Mouse (Mus musculus): Measurements from ENCODE around the gene Slfn9. TPM values are rescaled to one million over a fixed set of nuclear protein-coding genes. Genes with fewer than 3 reads are reported as not detected.
A peak's percentile ranks its signal among the peaks of the same experiment; 100 is the strongest.
"Not testable (repeated sequence)": the region's sequence is repeated elsewhere in the genome, so short reads cannot be mapped to it uniquely, and the experiment has no call there.

Gene Slfn9
- polyA plus RNA-seq, 1 experiment from 2014 or later: 21.3 TPM

- no peak for ATAC-seq (ENCODE audit: insufficient read depth, low FRiP score)
- Histone ChIP-seq H3K4me2 (ENCODE audit: low read depth, low read length) (no peak overlapping the region), H3K9me3 (replicated peaks; ENCODE audit: control insufficient read depth, low read length) (no peaks in the 10 kb centered on the region), H3K4me1 (ENCODE audit: control insufficient read depth, insufficient read depth, low read length) (no peaks in the 10 kb centered on the region), H3K9ac (ENCODE audit: low read length) (no peak overlapping the region), H3K4me3 (replicated peaks; ENCODE audit: low read length) (no peak overlapping the region), H3K27me3 (ENCODE audit: control insufficient read depth, insufficient read depth, low read length) (no peaks in the 10 kb centered on the region), H3K36me3 (ENCODE audit: control insufficient read depth, insufficient read depth, low read length) (no peaks in the 10 kb centered on the region), H3K27ac (ENCODE audit: low read length) (no peak overlapping the region)
- 65% methylated on average over 1 of the region's 1 CpGs for WGBS
Measured at GRCm38 (mm10) chr11:83013356-83013755, 21.7 kb upstream of the Slfn9 start.

- 12% methylated on average over 19 of the region's 19 CpGs for WGBS
- ATAC-seq (ENCODE audit: insufficient read depth, low FRiP score): peak; percentile 87
Measured at GRCm38 (mm10) chr11:82990612-82991385, 831 bp downstream of the Slfn9 start.

GRCm38 (mm10) chr11:82989357-82989756 lies 2.3 kb downstream of the Slfn9 start:
- H3K4me2 ChIP-seq (ENCODE audit: low read depth, low read length): peak overlapping the region; percentile 86
- ATAC-seq (ENCODE audit: insufficient read depth, low FRiP score): peak; percentile 31; the same call in 1 of the 2 replicates
- H3K36me3 ChIP-seq (ENCODE audit: control insufficient read depth, insufficient read depth, low read length): 0 out of 2 replicates have a peak, but pooled peaks cover 2% of the 10 kb centered on the region
- 22% methylated on average over 12 of the region's 12 CpGs for WGBS
- H3K27me3 ChIP-seq (ENCODE audit: control insufficient read depth, insufficient read depth, low read length): no peaks in the 10 kb centered on the region
- peak overlapping the region; percentile 53 for H3K4me3 ChIP-seq (replicated peaks; ENCODE audit: low read length)
- H3K9me3 ChIP-seq (replicated peaks; ENCODE audit: control insufficient read depth, low read length): no peaks in the 10 kb centered on the region
- peaks cover 12% of the 10 kb centered on the region for H3K4me1 ChIP-seq (ENCODE audit: control insufficient read depth, insufficient read depth, low read length)
- H3K9ac ChIP-seq (ENCODE audit: low read length): no peak overlapping the region; the same call in 1 of the 2 replicates
- no peak overlapping the region for H3K27ac ChIP-seq (ENCODE audit: low read length)

More at GRCm38 (mm10) chr11:82990612-82991385, 831 bp downstream of the Slfn9 start:
- H3K4me2 ChIP-seq (ENCODE audit: low read depth, low read length): peak overlapping the region; percentile 86
- peak overlapping the region; percentile 70 for H3K9ac ChIP-seq (ENCODE audit: low read length)
- H3K4me3 ChIP-seq (replicated peaks; ENCODE audit: low read length): peak overlapping the region; percentile 53
- peaks cover 12% of the 10 kb centered on the region for H3K4me1 ChIP-seq (ENCODE audit: control insufficient read depth, insufficient read depth, low read length)
- not testable (repeated sequence) for H3K27me3 ChIP-seq (ENCODE audit: control insufficient read depth, insufficient read depth, low read length); H3K9me3 ChIP-seq (replicated peaks; ENCODE audit: control insufficient read depth, low read length); H3K36me3 ChIP-seq (ENCODE audit: control insufficient read depth, insufficient read depth, low read length)
- peak overlapping the region; percentile 29 for H3K27ac ChIP-seq (ENCODE audit: low read length)

GRCm38 (mm10) chr11:82987621-82988020 lies 4.0 kb downstream of the Slfn9 start:
- Histone ChIP-seq H3K4me2 (ENCODE audit: low read depth, low read length) (no peak overlapping the region), H3K36me3 (ENCODE audit: control insufficient read depth, insufficient read depth, low read length) (0 out of 2 replicates have a peak, but pooled peaks cover 2% of the 10 kb centered on the region), H3K9ac (ENCODE audit: low read length) (no peak overlapping the region), H3K27me3 (ENCODE audit: control insufficient read depth, insufficient read depth, low read length) (no peaks in the 10 kb centered on the region), H3K4me3 (replicated peaks; ENCODE audit: low read length) (no peak overlapping the region), H3K4me1 (ENCODE audit: control insufficient read depth, insufficient read depth, low read length) (peaks cover 12% of the 10 kb centered on the region), H3K27ac (ENCODE audit: low read length) (no peak overlapping the region), H3K9me3 (replicated peaks; ENCODE audit: control insufficient read depth, low read length) (no peaks in the 10 kb centered on the region)
- 75% methylated on average over 6 of the region's 6 CpGs for WGBS
- ATAC-seq (ENCODE audit: insufficient read depth, low FRiP score): no peak

GRCm38 (mm10) chr11:82983193-82983592 lies 8.4 kb downstream of the Slfn9 start:
- no peaks in the 10 kb centered on the region for H3K9me3 ChIP-seq (replicated peaks; ENCODE audit: control insufficient read depth, low read length)
- H3K4me2 ChIP-seq (ENCODE audit: low read depth, low read length): no peak overlapping the region
- H3K4me1 ChIP-seq (ENCODE audit: control insufficient read depth, insufficient read depth, low read length): no peaks in the 10 kb centered on the region; the same call in 1 of the 2 replicates
- H3K4me3 ChIP-seq (replicated peaks; ENCODE audit: low read length): no peak overlapping the region
- no peaks in the 10 kb centered on the region for H3K27me3 ChIP-seq (ENCODE audit: control insufficient read depth, insufficient read depth, low read length)
- ATAC-seq (ENCODE audit: insufficient read depth, low FRiP score): no peak
- H3K9ac ChIP-seq (ENCODE audit: low read length): no peak overlapping the region
- peaks cover 14% of the 10 kb centered on the region; the same call in 1 of the 2 replicates for H3K36me3 ChIP-seq (ENCODE audit: control insufficient read depth, insufficient read depth, low read length)
- 84% methylated on average over 17 of the region's 17 CpGs for WGBS
- no peak overlapping the region for H3K27ac ChIP-seq (ENCODE audit: low read length)

- H3K9ac ChIP-seq (ENCODE audit: low read length); H3K9me3 ChIP-seq (replicated peaks; ENCODE audit: control insufficient read depth, low read length); H3K27ac ChIP-seq (ENCODE audit: low read length); H3K4me1 ChIP-seq (ENCODE audit: control insufficient read depth, insufficient read depth, low read length); H3K4me3 ChIP-seq (replicated peaks; ENCODE audit: low read length); ATAC-seq (ENCODE audit: insufficient read depth, low FRiP score); H3K4me2 ChIP-seq (ENCODE audit: low read depth, low read length); H3K27me3 ChIP-seq (ENCODE audit: control insufficient read depth, insufficient read depth, low read length): not testable (repeated sequence)
- WGBS: 89% methylated on average over 2 of the region's 2 CpGs
- H3K36me3 ChIP-seq (ENCODE audit: control insufficient read depth, insufficient read depth, low read length): peaks cover 14% of the 10 kb centered on the region; the same call in 1 of the 2 replicates
Measured at GRCm38 (mm10) chr11:82982409-82982808, 9.2 kb downstream of the Slfn9 start.

GRCm38 (mm10) chr11:82973916-82974315 lies 17.7 kb downstream of the Slfn9 start:
- Histone ChIP-seq H3K4me2 (ENCODE audit: low read depth, low read length) (no peak overlapping the region), H3K27ac (ENCODE audit: low read length) (no peak overlapping the region), H3K4me3 (replicated peaks; ENCODE audit: low read length) (no peak overlapping the region), H3K4me1 (ENCODE audit: control insufficient read depth, insufficient read depth, low read length) (peaks cover 5% of the 10 kb centered on the region), H3K27me3 (ENCODE audit: control insufficient read depth, insufficient read depth, low read length) (no peaks in the 10 kb centered on the region), H3K9ac (ENCODE audit: low read length) (no peak overlapping the region), H3K9me3 (replicated peaks; ENCODE audit: control insufficient read depth, low read length) (no peaks in the 10 kb centered on the region), H3K36me3 (ENCODE audit: control insufficient read depth, insufficient read depth, low read length) (no peaks in the 10 kb centered on the region)
- WGBS: 36% methylated on average over 5 of the region's 5 CpGs
- no peak for ATAC-seq (ENCODE audit: insufficient read depth, low FRiP score)

GRCm38 (mm10) chr11:82971590-82971974 lies 20.0 kb downstream of the Slfn9 start:
- Histone ChIP-seq H3K27ac (ENCODE audit: low read length) (no peak overlapping the region), H3K9ac (ENCODE audit: low read length) (peak overlapping the region; percentile 26), H3K36me3 (ENCODE audit: control insufficient read depth, insufficient read depth, low read length) (no peaks in the 10 kb centered on the region), H3K27me3 (ENCODE audit: control insufficient read depth, insufficient read depth, low read length) (no peaks in the 10 kb centered on the region), H3K9me3 (replicated peaks; ENCODE audit: control insufficient read depth, low read length) (no peaks in the 10 kb centered on the region), H3K4me2 (ENCODE audit: low read depth, low read length) (peak overlapping the region; percentile 44; the same call in 1 of the 2 replicates), H3K4me1 (ENCODE audit: control insufficient read depth, insufficient read depth, low read length) (peaks cover 5% of the 10 kb centered on the region), H3K4me3 (replicated peaks; ENCODE audit: low read length) (no peak overlapping the region)
- 71% methylated on average over 11 of the region's 11 CpGs for WGBS
- no peak for ATAC-seq (ENCODE audit: insufficient read depth, low FRiP score)

- Histone ChIP-seq H3K27me3 (ENCODE audit: control insufficient read depth, insufficient read depth, low read length) (no peaks in the 10 kb centered on the region), H3K36me3 (ENCODE audit: control insufficient read depth, insufficient read depth, low read length) (no peaks in the 10 kb centered on the region), H3K9ac (ENCODE audit: low read length) (peak overlapping the region; percentile 26), H3K4me1 (ENCODE audit: control insufficient read depth, insufficient read depth, low read length) (peaks cover 5% of the 10 kb centered on the region), H3K4me2 (ENCODE audit: low read depth, low read length) (peak overlapping the region; percentile 44), H3K9me3 (replicated peaks; ENCODE audit: control insufficient read depth, low read length) (no peaks in the 10 kb centered on the region), H3K27ac (ENCODE audit: low read length) (no peak overlapping the region), H3K4me3 (replicated peaks; ENCODE audit: low read length) (peak overlapping the region; percentile 18)
- no peak for ATAC-seq (ENCODE audit: insufficient read depth, low FRiP score)
- WGBS: 9% methylated on average over 31 of the region's 31 CpGs
Measured at GRCm38 (mm10) chr11:82970712-82971589, 20.7 kb downstream of the Slfn9 start.

Data from stomach, embryonic 16.5 days (tissue).